Mouse (Mus musculus) embryonic facial prominence, embryonic 12.5 days (tissue): Measurements from ENCODE around the gene Prpf38a. TPM values are rescaled to one million over a fixed set of nuclear protein-coding genes. Genes with fewer than 3 reads are reported as not detected.

Experiments used
- ATAC-seq: fragments of 200-750 bp; cut with Nextera tagmentation; 2 replicates; pipeline ENCODE4 v1.8.0; 2017; ENCODE audit not compliant: insufficient number of reproducible peaks, insufficient read depth, low FRiP score, low TSS enrichment
- H3K27ac ChIP-seq: fragments of 300-500 bp; sonication (generic); 2 replicates; pipeline ENCODE4 v1.5.1; 2016; ENCODE audit warnings: mild to moderate bottlenecking
- H3K27me3 ChIP-seq: fragments of 300-500 bp; sonication (generic); 2 replicates; pipeline ENCODE4 v1.6.1; 2016; ENCODE audit warnings: mild to moderate bottlenecking, moderate library complexity
- H3K36me3 ChIP-seq: fragments of 300-500 bp; sonication (generic); 2 replicates; pipeline ENCODE4 v1.6.1; 2016; ENCODE audit warnings: mild to moderate bottlenecking
- H3K4me1 ChIP-seq: fragments of 300-500 bp; sonication (generic); 2 replicates; pipeline ENCODE4 v1.6.1; 2016
- H3K4me2 ChIP-seq: fragments of 300-500 bp; sonication (generic); replicated peaks from 2 replicates; pipeline ENCODE4 v1.6.1; 2016; ENCODE audit warnings: mild to moderate bottlenecking, moderate library complexity
- H3K4me3 ChIP-seq: fragments of 300-500 bp; sonication (generic); 2 replicates; pipeline ENCODE4 v1.5.1; 2016; ENCODE audit warnings: mild to moderate bottlenecking
- H3K9ac ChIP-seq: fragments of 300-500 bp; sonication (generic); 2 replicates; pipeline ENCODE4 v1.6.1; 2016; ENCODE audit warnings: mild to moderate bottlenecking, moderate library complexity
- H3K9me3 ChIP-seq: fragments of 300-500 bp; sonication (generic); 2 replicates; pipeline ENCODE4 v1.6.1; 2016; ENCODE audit warnings: mild to moderate bottlenecking, moderate library complexity
- WGBS: fragments of 180-500 bp; shearing (Covaris S2); methylation state at CpG from one replicate; pipeline ENCODE4 v1.1.7; 2016; 5-methylcytosine and 5-hydroxymethylcytosine counted together
- polyA plus RNA-seq: library from polyadenylated mRNA; unstranded; fragments of >200 nt; fragmentation: Nextera tagmentation; extraction: Ambion mirVana; gene quantifications from 2 replicates; pipeline ENCODE4 v1.2.1, GENCODE M21; 2016

The Prpf38a gene
- polyA plus RNA-seq, 1 experiment from 2014 or later: 101 TPM

DNA sequence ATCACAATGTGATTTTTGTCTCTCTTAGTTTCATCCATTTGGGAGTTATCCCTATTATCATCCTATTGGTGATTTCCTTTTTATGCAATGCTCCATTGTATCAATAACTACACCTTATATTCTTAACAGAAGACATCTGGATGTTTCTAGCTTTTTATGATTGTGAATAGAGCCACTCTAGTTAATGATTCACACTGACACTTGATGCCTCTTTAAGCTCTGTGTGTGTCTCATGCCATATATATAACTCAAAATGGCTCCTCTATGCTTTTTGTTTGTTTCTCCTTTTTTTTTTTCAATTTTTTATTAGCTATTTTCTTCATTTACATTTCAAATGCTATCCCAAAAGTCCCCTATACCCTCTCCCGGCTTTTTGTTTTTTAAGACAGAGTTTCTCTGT lies 16.6 kb upstream of the Prpf38a start:
- Histone ChIP-seq H3K9me3 (no peaks in the 10 kb centered on the region), H3K27ac (no peak overlapping the region), H3K4me2 (no peak overlapping the region), H3K4me1 (no peaks in the 10 kb centered on the region), H3K4me3 (no peak overlapping the region), H3K27me3 (no peaks in the 10 kb centered on the region), H3K36me3 (peaks cover 25% of the 10 kb centered on the region; the same call in 1 of the 2 replicates), H3K9ac (no peak overlapping the region)
- ATAC-seq: no peak
- WGBS: 83% methylated on average over 1 of the region's 1 CpGs

GRCm38 (mm10) chr4:108593376-108593775 lies 14.2 kb upstream of the Prpf38a start:
- 90% methylated on average over 2 of the region's 2 CpGs for WGBS
- no peaks in the 10 kb centered on the region for H3K9me3 ChIP-seq
- no peak overlapping the region for H3K27ac ChIP-seq
- no peak overlapping the region for H3K4me2 ChIP-seq
- H3K4me3 ChIP-seq: no peak overlapping the region
- H3K27me3 ChIP-seq: no peaks in the 10 kb centered on the region
- H3K4me1 ChIP-seq: no peaks in the 10 kb centered on the region
- H3K36me3 ChIP-seq: peaks cover 16% of the 10 kb centered on the region; the same call in 1 of the 2 replicates
- H3K9ac ChIP-seq: no peak overlapping the region
- no peak for ATAC-seq

- Histone ChIP-seq H3K4me1 (peaks cover 21% of the 10 kb centered on the region), H3K4me3 (peak overlapping the region; percentile 85), H3K27ac (peak overlapping the region; percentile 73), H3K36me3 (peaks cover 7% of the 10 kb centered on the region), H3K9ac (peak overlapping the region; percentile 71), H3K27me3 (no peaks in the 10 kb centered on the region), H3K4me2 (peak overlapping the region; percentile 80), H3K9me3 (no peaks in the 10 kb centered on the region)
- WGBS: 2% methylated on average over 16 of the region's 16 CpGs
- ATAC-seq: no peak
Measured at GRCm38 (mm10) chr4:108579743-108580411, 741 bp upstream of the Prpf38a start.

- 98% methylated on average over 3 of the region's 3 CpGs for WGBS
- no peak for ATAC-seq
Measured at GRCm38 (mm10) chr4:108572644-108573043, 6.5 kb downstream of the Prpf38a start.

GRCm38 (mm10) chr4:108565026-108565425 lies 14.1 kb downstream of the Prpf38a start:
- Histone ChIP-seq H3K4me2 (no peak overlapping the region), H3K9me3 (no peaks in the 10 kb centered on the region), H3K27me3 (no peaks in the 10 kb centered on the region), H3K9ac (no peak overlapping the region), H3K4me3 (no peak overlapping the region), H3K4me1 (no peaks in the 10 kb centered on the region), H3K36me3 (peaks cover 80% of the 10 kb centered on the region), H3K27ac (no peak overlapping the region)
- ATAC-seq: no peak
- 81% methylated on average over 1 of the region's 1 CpGs for WGBS

More at GRCm38 (mm10) chr4:108572644-108573043, 6.5 kb downstream of the Prpf38a start:
- no peak overlapping the region for H3K27ac ChIP-seq
- H3K9me3 ChIP-seq: no peaks in the 10 kb centered on the region
- no peaks in the 10 kb centered on the region for H3K27me3 ChIP-seq
- no peak overlapping the region for H3K9ac ChIP-seq
- H3K4me1 ChIP-seq: peaks cover 6% of the 10 kb centered on the region
- no peak overlapping the region for H3K4me2 ChIP-seq
- peaks cover 55% of the 10 kb centered on the region for H3K36me3 ChIP-seq
- H3K4me3 ChIP-seq: no peak overlapping the region

GRCm38 (mm10) chr4:108539701-108540100 lies 39.4 kb downstream of the Prpf38a start:
- 73% methylated on average over 2 of the region's 2 CpGs for WGBS
- no peaks in the 10 kb centered on the region for H3K9me3 ChIP-seq

More at GRCm38 (mm10) chr4:108539701-108540100, 39.4 kb downstream of the Prpf38a start:
- no peak overlapping the region for H3K4me3 ChIP-seq
- no peak overlapping the region for H3K9ac ChIP-seq
- no peak for ATAC-seq
- no peak overlapping the region for H3K4me2 ChIP-seq
- peaks cover 11% of the 10 kb centered on the region for H3K36me3 ChIP-seq
- H3K4me1 ChIP-seq: no peaks in the 10 kb centered on the region
- H3K27me3 ChIP-seq: no peaks in the 10 kb centered on the region
- H3K27ac ChIP-seq: no peak overlapping the region

Other genes with a start within 250 kb of the Prpf38a start
- gene Shisal2a, start 196.0 kb downstream of the Prpf38a start, polyA plus RNA-seq: 13.3 and 14.4 TPM in 2 replicates
- gene Gpx7, start 172.4 kb downstream of the Prpf38a start, polyA plus RNA-seq: 62.7 and 67.1 TPM in 2 replicates
- 140 and 146 TPM in 2 replicates for gene Tut4, start 119.9 kb downstream of the Prpf38a start, polyA plus RNA-seq
- 14.2 and 17.0 TPM in 2 replicates for gene Orc1, start 87 bp upstream of the Prpf38a start, polyA plus RNA-seq
- 30.2 and 34.4 TPM in 2 replicates for gene Cc2d1b, start 40.6 kb upstream of the Prpf38a start, polyA plus RNA-seq
- gene 3110021N24Rik, start 140.3 kb upstream of the Prpf38a start, polyA plus RNA-seq: 2.5 and 3.0 TPM in 2 replicates
- 6.3 and 6.6 TPM in 2 replicates for gene Zfyve9, start 201.5 kb upstream of the Prpf38a start, polyA plus RNA-seq